Mouse (Mus musculus) gastrocnemius, postnatal 25 days (tissue): ENCODE measurements around the gene Map4k3. TPM values are rescaled to one million over a fixed set of nuclear protein-coding genes. Genes with fewer than 3 reads are reported as not detected.

ENCODE experiments used
- DNase-seq: peaks from one replicate; pipeline ENCODE4 v3.0.0; 2022
- total RNA-seq, 2 experiments: library from RNA; stranded (reverse); gene quantifications; 1 replicate in 1 of 2; 2 replicates in 1 of 2; pipeline ENCODE4 v1.2.3; 2021

Map4k3 gene
- total RNA-seq, 2 experiments from 2014 or later, result 12.4 to 15.0 TPM

GRCm38 (mm10) chr17:80729825-80730224 is 1.5 kb upstream of the Map4k3 start:
- DNase-seq, result no peak

DNA sequence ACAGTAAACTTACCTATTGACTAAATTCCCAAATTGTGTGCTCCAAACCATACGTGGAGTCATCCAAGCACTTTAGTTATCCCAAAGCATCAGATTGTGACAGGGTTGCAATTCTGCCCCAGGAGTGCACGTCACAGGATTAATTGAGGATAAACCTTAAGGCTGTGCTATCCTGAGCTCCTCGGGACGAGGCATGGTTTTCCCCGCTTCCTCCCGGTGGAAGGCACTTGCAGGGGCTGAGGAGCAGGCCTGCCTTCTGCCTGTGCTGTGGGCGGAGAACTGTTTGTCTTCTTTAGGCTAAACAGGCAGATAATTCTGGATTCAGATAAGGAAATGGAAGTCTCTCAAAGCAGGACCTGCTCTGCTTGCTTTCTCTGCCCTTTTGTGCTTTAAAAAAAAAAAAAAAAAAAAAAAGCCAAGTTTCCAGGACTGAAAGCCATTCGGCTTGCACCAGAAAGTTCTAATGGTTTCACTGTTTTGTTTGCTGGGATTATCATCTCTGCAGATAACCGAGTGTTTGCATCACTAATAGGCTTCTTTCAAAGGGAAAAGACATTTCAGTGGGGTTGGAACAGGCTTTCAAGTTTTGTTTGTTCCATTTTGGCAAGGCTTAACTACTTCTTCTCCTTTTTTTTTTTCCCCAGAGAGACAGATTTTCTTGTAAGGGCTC is 930 bp upstream of the Map4k3 start:
- DNase-seq, result no peak

- DNase-seq, result peak; percentile 62
Observed at GRCm38 (mm10) chr17:80727341-80727951, 839 bp downstream of the Map4k3 start.

DNA sequence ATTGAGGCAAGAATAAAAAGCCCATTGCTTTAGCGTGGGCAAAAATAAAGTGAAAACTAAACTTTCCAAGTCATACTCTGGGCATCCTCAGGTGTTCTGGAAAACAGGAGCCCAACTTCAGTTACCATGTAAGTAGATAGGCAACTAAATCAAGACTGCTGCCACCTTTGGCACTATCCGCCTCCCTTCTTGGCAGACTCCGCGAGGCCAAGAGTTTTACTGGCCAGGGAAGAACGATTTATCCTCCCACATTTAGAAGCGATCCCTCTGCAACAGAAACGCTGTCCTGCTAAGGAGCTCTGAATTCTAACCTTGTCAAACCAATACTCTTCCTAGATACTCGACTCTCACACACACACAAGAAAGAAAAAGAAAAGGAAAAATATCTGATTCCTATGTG is 1.5 kb downstream of the Map4k3 start:
- DNase-seq, result peak; percentile 67

- DNase-seq, result no peak
Observed at GRCm38 (mm10) chr17:80723092-80723491, 5.2 kb downstream of the Map4k3 start.

DNA sequence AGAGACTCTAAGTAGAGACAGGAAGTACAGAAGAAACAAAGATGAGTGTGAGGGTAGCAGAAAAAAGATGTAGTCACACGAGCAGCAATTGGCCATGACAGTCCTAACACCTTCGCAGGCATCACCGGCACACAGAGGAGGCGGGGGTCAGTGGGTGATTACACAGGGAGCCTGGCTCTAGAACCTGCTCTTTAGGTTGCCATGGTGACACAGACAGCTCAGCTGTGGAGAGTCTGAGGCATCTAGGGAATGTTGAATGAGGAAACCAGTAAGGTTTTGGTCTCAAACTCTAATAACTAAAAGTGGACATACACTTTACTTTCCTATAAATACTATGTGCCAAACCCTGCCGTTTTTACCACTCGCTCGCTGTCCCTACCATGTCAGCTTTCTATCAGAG is 6.6 kb downstream of the Map4k3 start:
- no peak for DNase-seq

- DNase-seq, result no peak
Observed at GRCm38 (mm10) chr17:80719309-80719708, 9.0 kb downstream of the Map4k3 start.

DNA sequence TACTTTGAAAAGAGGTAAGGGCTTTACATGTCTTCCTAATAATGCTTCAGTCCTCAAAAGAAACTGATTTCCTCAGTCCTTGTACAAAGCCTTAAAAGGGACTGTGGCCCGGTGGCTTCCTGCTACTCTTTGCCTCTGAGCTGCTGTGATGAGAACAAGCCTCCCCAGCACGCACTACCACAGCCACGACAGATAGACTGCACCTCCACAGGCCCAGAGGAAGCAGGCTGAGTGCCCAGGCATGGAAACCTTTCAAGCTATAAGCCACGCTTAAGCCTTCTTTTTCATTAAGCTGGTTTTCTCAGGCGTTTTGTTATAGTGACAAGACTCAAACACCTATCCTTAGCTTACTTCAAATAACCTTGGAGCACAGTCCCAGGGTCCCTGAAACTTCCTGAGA is 10.0 kb downstream of the Map4k3 start:
- no peak for DNase-seq

GRCm38 (mm10) chr17:80713588-80713987 is 14.7 kb downstream of the Map4k3 start:
- no peak for DNase-seq

GRCm38 (mm10) chr17:80709921-80710838 is 18.1 kb downstream of the Map4k3 start:
- DNase-seq, result no peak

GRCm38 (mm10) chr17:80708803-80709202 is 19.5 kb downstream of the Map4k3 start:
- DNase-seq, result no peak

GRCm38 (mm10) chr17:80707176-80707575 is 21.1 kb downstream of the Map4k3 start:
- DNase-seq, result no peak

DNA sequence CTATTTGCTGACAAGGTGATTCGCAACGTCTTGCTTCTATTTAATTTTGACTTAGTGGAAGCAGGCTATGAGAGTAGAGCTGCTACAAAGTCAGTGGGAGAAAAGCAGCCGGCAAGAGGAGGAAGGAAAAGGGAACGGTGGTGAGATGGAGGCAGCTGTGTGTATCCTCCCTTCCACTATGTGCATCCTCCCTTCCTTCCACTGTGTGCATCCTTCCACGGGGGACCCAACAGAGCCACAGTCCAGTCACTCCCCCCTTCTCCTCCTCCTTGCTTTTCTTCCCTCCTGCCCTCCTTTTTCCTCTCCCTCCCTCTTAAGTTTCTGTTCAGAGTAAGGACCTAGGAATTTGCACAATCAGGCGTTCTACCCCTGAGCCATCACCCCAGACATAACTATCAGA is 21.7 kb downstream of the Map4k3 start:
- DNase-seq, result no peak

DNA sequence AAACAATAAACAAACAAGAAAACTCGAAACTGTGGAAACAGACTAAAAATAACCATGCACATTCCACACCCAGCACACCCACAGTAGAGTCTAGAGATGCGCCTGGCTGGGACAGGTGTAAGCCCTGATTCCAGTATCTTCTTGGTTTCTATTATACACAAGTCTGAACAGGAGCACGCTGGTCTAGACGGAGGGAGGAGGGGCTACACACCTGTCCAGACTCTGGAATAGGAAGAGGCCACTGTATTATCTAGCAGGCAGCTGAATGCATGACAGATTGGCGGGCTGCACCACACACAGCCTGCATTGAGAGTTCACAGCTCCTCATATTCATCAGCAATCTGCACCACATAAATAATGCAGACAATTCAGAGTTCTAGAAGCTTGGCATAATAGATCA is 26.6 kb downstream of the Map4k3 start:
- DNase-seq, result no peak

- DNase-seq, result no peak
Observed at GRCm38 (mm10) chr17:80698930-80699329, 29.4 kb downstream of the Map4k3 start.

DNA sequence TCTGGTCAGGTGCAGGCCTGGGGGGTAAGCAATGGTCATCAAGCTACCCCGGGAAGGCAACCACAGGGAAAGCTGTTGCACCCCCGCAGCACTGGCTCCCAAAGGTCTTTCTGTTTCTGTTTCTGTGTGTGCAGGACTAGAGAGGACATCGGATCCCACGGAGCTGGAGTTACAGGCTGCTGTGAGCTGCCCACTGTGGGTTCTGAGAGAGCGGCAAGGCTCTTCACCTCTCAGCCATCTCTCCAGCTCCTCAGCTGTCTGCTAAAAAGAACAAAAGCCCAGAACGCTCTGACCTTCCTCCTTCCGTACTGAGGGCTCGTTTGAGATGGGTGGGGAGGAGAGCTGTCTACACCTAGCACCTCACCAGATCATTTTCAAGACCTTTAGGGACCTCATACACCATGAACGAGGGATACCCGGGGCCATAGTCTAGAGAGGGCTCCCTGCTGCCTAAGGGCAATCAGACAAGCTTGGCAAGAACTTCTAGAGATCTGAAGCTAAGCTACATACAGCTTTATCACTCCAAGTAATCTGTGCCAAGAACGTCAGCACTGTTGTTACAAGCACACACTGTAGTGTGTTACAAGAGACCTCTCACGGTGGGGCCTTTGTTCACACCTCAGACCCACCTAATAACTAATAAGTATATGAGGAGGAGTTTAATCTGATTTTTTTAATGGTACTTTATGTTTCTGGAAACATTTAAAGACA is 29.9 kb downstream of the Map4k3 start:
- no peak for DNase-seq

GRCm38 (mm10) chr17:80696956-80697355 is 31.3 kb downstream of the Map4k3 start:
- no peak for DNase-seq

DNA sequence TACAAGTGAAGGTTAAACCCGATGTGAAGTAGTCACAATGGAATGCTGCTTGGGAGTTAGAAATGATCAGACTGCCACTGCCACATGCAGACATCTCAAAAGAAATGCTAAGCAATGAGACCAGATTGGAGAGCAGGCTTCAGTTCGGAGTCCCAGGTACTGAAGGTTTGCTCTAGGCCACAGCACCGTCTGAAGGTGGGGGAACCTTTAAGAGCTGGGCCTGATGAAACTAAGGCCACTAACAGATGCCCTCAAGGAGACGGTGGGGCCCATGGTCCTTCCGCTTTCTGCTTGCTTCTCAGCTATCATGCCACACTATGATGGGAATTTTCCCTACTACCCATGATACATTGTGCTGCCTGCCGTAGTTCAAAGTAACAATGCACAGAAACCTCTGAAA is 32.1 kb downstream of the Map4k3 start:
- no peak for DNase-seq

- DNase-seq, result no peak
Observed at GRCm38 (mm10) chr17:80693707-80694106, 34.6 kb downstream of the Map4k3 start.

DNA sequence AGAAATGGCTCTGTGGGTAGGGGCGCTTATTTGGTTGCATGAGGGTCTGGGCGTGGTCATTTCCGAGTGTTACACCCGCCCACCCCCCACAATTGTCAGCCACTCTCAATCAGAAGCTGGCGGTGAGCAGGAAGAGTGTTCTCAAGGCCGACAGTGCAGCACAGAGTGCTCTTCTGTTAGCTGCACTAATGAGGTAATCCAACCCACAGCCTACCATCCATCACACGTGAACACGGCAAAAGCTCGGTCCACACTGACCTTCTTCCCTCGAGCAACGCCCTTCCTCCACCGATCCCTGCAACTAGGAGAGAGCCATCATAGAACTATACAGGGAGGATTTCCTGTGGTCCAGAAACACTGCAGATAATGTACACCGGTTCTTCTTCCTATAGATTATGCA is 36.1 kb downstream of the Map4k3 start:
- no peak for DNase-seq

- DNase-seq, result no peak
Observed at GRCm38 (mm10) chr17:80688701-80689100, 39.6 kb downstream of the Map4k3 start.

- no peak for DNase-seq
Observed at GRCm38 (mm10) chr17:80686066-80686465, 42.2 kb downstream of the Map4k3 start.
